Mouse (Mus musculus): ENCODE results near the gene Tmem254c.
"Not testable (repeated sequence)": the region's sequence is repeated elsewhere in the genome, so short reads cannot be mapped to it uniquely, and the experiment has no call there.

Gene Tmem254c

GRCm38 (mm10) chr14:26067325-26067633 is at the start of gene Tmem254c:
Tmem254c (minus strand) TSS chr14:26067355.
- not testable (repeated sequence) for DNase-seq (ENCODE audit: low spot score in 2 of 2)

- DNase-seq (ENCODE audit: low spot score in 2 of 2), result not testable (repeated sequence)
Observed at GRCm38 (mm10) chr14:26097622-26098021, 30.5 kb upstream of the Tmem254c start.

GRCm38 (mm10) chr14:26081997-26082396 is 14.8 kb upstream of the Tmem254c start, which contains the start of gene Cphx3:
Cphx3 (plus strand) TSS chr14:26082297.
- DNase-seq (ENCODE audit: low spot score in 2 of 2), result not testable (repeated sequence)

GRCm38 (mm10) chr14:26081216-26081615 is 14.1 kb upstream of the Tmem254c start, which contains the start of gene Cphx2:
Cphx2 (plus strand) TSS chr14:26081516.
- not testable (repeated sequence) for DNase-seq (ENCODE audit: low spot score in 2 of 2)

GRCm38 (mm10) chr14:26076620-26077390 is 9.7 kb upstream of the Tmem254c start:
- DNase-seq (ENCODE audit: low spot score in 2 of 2), result not testable (repeated sequence)

GRCm38 (mm10) chr14:26066574-26067324 is 406 bp downstream of the Tmem254c start:
- not testable (repeated sequence) for DNase-seq (ENCODE audit: low spot score in 2 of 2)

GRCm38 (mm10) chr14:26059362-26059761 is 7.8 kb downstream of the Tmem254c start:
- DNase-seq (ENCODE audit: low spot score in 2 of 2), result not testable (repeated sequence)

GRCm38 (mm10) chr14:26058184-26058583 is 9.0 kb downstream of the Tmem254c start:
- DNase-seq (ENCODE audit: low spot score in 2 of 2), result not testable (repeated sequence)

GRCm38 (mm10) chr14:26048767-26049166 is 18.4 kb downstream of the Tmem254c start:
- DNase-seq (ENCODE audit: low spot score in 2 of 2), result not testable (repeated sequence)

GRCm38 (mm10) chr14:26047026-26047425 is 20.1 kb downstream of the Tmem254c start:
- DNase-seq (ENCODE audit: low spot score in 2 of 2), result not testable (repeated sequence)

- DNase-seq (ENCODE audit: low spot score in 2 of 2), result not testable (repeated sequence)
Observed at GRCm38 (mm10) chr14:26045007-26045406, 22.1 kb downstream of the Tmem254c start.

- not testable (repeated sequence) for DNase-seq (ENCODE audit: low spot score in 2 of 2)
Observed at GRCm38 (mm10) chr14:26042611-26043010, 24.5 kb downstream of the Tmem254c start, which contains the start of gene Gm9780. Gm9780 (minus strand) TSS chr14:26042711.

- not testable (repeated sequence) for DNase-seq (ENCODE audit: low spot score in 2 of 2)
Observed at GRCm38 (mm10) chr14:26035439-26035838, 31.7 kb downstream of the Tmem254c start.

- DNase-seq (ENCODE audit: low spot score in 2 of 2), result not testable (repeated sequence)
Observed at GRCm38 (mm10) chr14:26034364-26034763, 32.8 kb downstream of the Tmem254c start.

GRCm38 (mm10) chr14:26025653-26026052 is 41.5 kb downstream of the Tmem254c start:
- not testable (repeated sequence) for DNase-seq (ENCODE audit: low spot score in 2 of 2)

GRCm38 (mm10) chr14:26022831-26023230 is 44.3 kb downstream of the Tmem254c start:
- DNase-seq (ENCODE audit: low spot score in 2 of 2), result not testable (repeated sequence)

GRCm38 (mm10) chr14:26021555-26021954 is 45.6 kb downstream of the Tmem254c start:
- not testable (repeated sequence) for DNase-seq (ENCODE audit: low spot score in 2 of 2)

GRCm38 (mm10) chr14:26016414-26016813 is 50.7 kb downstream of the Tmem254c start:
- DNase-seq (ENCODE audit: low spot score in 2 of 2), result not testable (repeated sequence)

Data from thymus, postnatal 10 days (tissue).